Mouse (Mus musculus) mature B cell (primary cell): ENCODE results near the gene Epha8.

Experiments
- in situ Hi-C: fragments of 300-500 bp; cut with MboI; formaldehyde crosslinking; loops from 2 replicates; pipeline ENCODE4 v1.14.3; 2019

The Epha8 gene

GRCm38 (mm10) chr4:136954562-136954961, 2.1 kb downstream of the Epha8 start:
- in situ Hi-C loops = no loop called here

- in situ Hi-C loops = no loop called here
Observed at GRCm38 (mm10) chr4:136949266-136949989, 7.2 kb downstream of the Epha8 start.

GRCm38 (mm10) chr4:136945397-136945796, 11.2 kb downstream of the Epha8 start:
- in situ Hi-C loops = no loop called here

GRCm38 (mm10) chr4:136944558-136945350, 11.9 kb downstream of the Epha8 start:
- in situ Hi-C loops = no loop called here

- in situ Hi-C loops = no loop called here
Observed at GRCm38 (mm10) chr4:136943175-136943574, 13.4 kb downstream of the Epha8 start.

- in situ Hi-C loops = no loop called here
Observed at GRCm38 (mm10) chr4:136942761-136943160, 13.9 kb downstream of the Epha8 start.

- in situ Hi-C loops = no loop called here
Observed at GRCm38 (mm10) chr4:136937935-136938334, 18.7 kb downstream of the Epha8 start.

- in situ Hi-C loops = no loop called here
Observed at GRCm38 (mm10) chr4:136937344-136937743, 19.3 kb downstream of the Epha8 start.

GRCm38 (mm10) chr4:136934746-136935613, 21.6 kb downstream of the Epha8 start:
- in situ Hi-C loops = no loop called here

GRCm38 (mm10) chr4:136930474-136930873, 26.1 kb downstream of the Epha8 start:
- in situ Hi-C loops = no loop called here

- in situ Hi-C loops = no loop called here
Observed at GRCm38 (mm10) chr4:136928928-136929327, 27.7 kb downstream of the Epha8 start.

- in situ Hi-C loops = no loop called here
Observed at GRCm38 (mm10) chr4:136925804-136926203, 30.8 kb downstream of the Epha8 start.

GRCm38 (mm10) chr4:136924529-136924928, 32.1 kb downstream of the Epha8 start:
- in situ Hi-C loops = no loop called here

- in situ Hi-C loops = no loop called here
Observed at GRCm38 (mm10) chr4:136919526-136919925, 37.1 kb downstream of the Epha8 start.

- in situ Hi-C loops = no loop called here
Observed at GRCm38 (mm10) chr4:136918834-136919233, 37.8 kb downstream of the Epha8 start.

GRCm38 (mm10) chr4:136917165-136917524, 39.5 kb downstream of the Epha8 start:
- in situ Hi-C loops = no loop called here

- in situ Hi-C loops = no loop called here
Observed at GRCm38 (mm10) chr4:136916359-136917164, 40.1 kb downstream of the Epha8 start.

- in situ Hi-C loops = no loop called here
Observed at GRCm38 (mm10) chr4:136912841-136913240, 43.8 kb downstream of the Epha8 start.

- in situ Hi-C loops = no loop called here
Observed at GRCm38 (mm10) chr4:136911804-136912203, 44.8 kb downstream of the Epha8 start.

- in situ Hi-C loops = no loop called here
Observed at GRCm38 (mm10) chr4:136911211-136911646, 45.4 kb downstream of the Epha8 start.

GRCm38 (mm10) chr4:136907809-136908208, 48.8 kb downstream of the Epha8 start:
- in situ Hi-C loops = no loop called here
